ENCODE assay signal across 7 mouse cellular contexts in genomic region chr10:79705951-79706350, GRCm38 (mm10). TPM values are rescaled to one million over a fixed set of nuclear protein-coding genes. Genes with fewer than 3 reads are reported as not detected.
DNase-seq lines count a peak whose midpoint lies in the region; ATAC-seq and TF ChIP-seq lines count a peak whose summit lies in the region.

No protein-coding gene starts in this region.

- peak; percentile 2 for DNase-seq in ovary, postnatal 36 days (ENCODE audit: low spot score)
- DNase-seq in ovary, postnatal 10 days (ENCODE audit: low spot score) = no peak
- no peak for DNase-seq in forebrain, embryonic 11.5 days (ENCODE audit: low spot score)
- peak; percentile 90 to 94 (median 91) for DNase-seq in liver, embryonic 14.5 days (ENCODE audit: low read depth in 3 of 3, low spot score in 3 of 3)
- DNase-seq in retina, postnatal 1 day = no peak
- DNase-seq in gastrocnemius, postnatal 10 days = no peak

- peak; percentile 53 for TF ChIP-seq CTCF in liver, embryonic 14.5 days (IDR thresholded peaks at IDR 0.05; ENCODE audit: low read depth)

- H3K27ac ChIP-seq in forebrain, embryonic 11.5 days (ENCODE audit: low read depth, low read length) = no peak overlapping the region
- H3K27ac ChIP-seq in liver, embryonic 14.5 days = peak overlapping the region; percentile 98

- no peaks in the 10 kb centered on the region for H3K9me3 ChIP-seq in forebrain, embryonic 11.5 days (ENCODE audit: control insufficient read depth, low read length)
- no peaks in the 10 kb centered on the region for H3K9me3 ChIP-seq in liver, embryonic 14.5 days (ENCODE audit: control insufficient read depth, low read length)

- ATAC-seq in forebrain, embryonic 11.5 days (replicated peaks; ENCODE audit: low FRiP score) = no peak
- peak; percentile 81 for ATAC-seq in liver, embryonic 14.5 days (ENCODE audit: insufficient read depth)
- ATAC-seq in frontal cortex, adult (ENCODE audit: low TSS enrichment) = no peak

- peak overlapping the region; percentile 73; the same call in 1 of the 2 replicates for H3K4me2 ChIP-seq in forebrain, embryonic 11.5 days (ENCODE audit: low read depth, low read length, severe bottlenecking)
- peak overlapping the region; percentile 100 for H3K4me2 ChIP-seq in liver, embryonic 14.5 days (ENCODE audit: low read depth)

- peaks cover 16% of the 10 kb centered on the region for H3K4me1 ChIP-seq in forebrain, embryonic 11.5 days (replicated peaks; ENCODE audit: control insufficient read depth, insufficient read depth, low read length)
- peaks cover 24 to 45% of the 10 kb centered on the region in 2 experiments for H3K4me1 ChIP-seq in liver, embryonic 14.5 days (replicated peaks; ENCODE audit: control insufficient read depth in 2 of 2, insufficient read depth in 2 of 2, low read length in 1 of 2)

- peaks cover 15% of the 10 kb centered on the region; the same call in 1 of the 2 replicates for H3K36me3 ChIP-seq in forebrain, embryonic 11.5 days (ENCODE audit: control insufficient read depth, insufficient read depth, low read length)
- H3K36me3 ChIP-seq in liver, embryonic 14.5 days (replicated peaks; ENCODE audit: control insufficient read depth, insufficient read depth, low read depth) = peaks cover 48% of the 10 kb centered on the region

- WGBS in forebrain, embryonic 11.5 days = 78% methylated on average over 5 of the region's 5 CpGs
- 27% methylated on average over 5 of the region's 5 CpGs for WGBS in liver, embryonic 14.5 days (ENCODE audit: insufficient replicate concordance)

- H3K9ac ChIP-seq in forebrain, embryonic 11.5 days (ENCODE audit: low read length) = 0 out of 2 replicates have a peak overlapping the region, but pooled peaks have one; percentile 32
- peak overlapping the region; percentile 97 for H3K9ac ChIP-seq in liver, embryonic 14.5 days (replicated peaks)

- H3K4me3 ChIP-seq in forebrain, embryonic 11.5 days (ENCODE audit: low read depth, low read length) = peak overlapping the region; percentile 84; the same call in 1 of the 2 replicates
- peak overlapping the region; percentile 86 to 100 for H3K4me3 ChIP-seq in liver, embryonic 14.5 days (ENCODE audit: insufficient read depth in 1 of 2, low read depth in 2 of 2, low read length in 2 of 2)

- no peaks in the 10 kb centered on the region for H3K27me3 ChIP-seq in forebrain, embryonic 11.5 days (ENCODE audit: control insufficient read depth, insufficient read depth, low read length)
- no peaks in the 10 kb centered on the region for H3K27me3 ChIP-seq in liver, embryonic 14.5 days (ENCODE audit: control insufficient read depth, insufficient read depth, low read length)

- TF ChIP-seq EP300 in liver, embryonic 14.5 days (IDR thresholded peaks at IDR 0.05; ENCODE audit: low read depth) = peak; percentile 94

RNA-seq across cellular contexts. Expression of gene Bsg, which starts 1.7 kb away (rescaled TPM):
- 551 and 582 TPM in 2 replicates for polyA plus RNA-seq in forebrain, embryonic 11.5 days (2014; fragmentation: Nextera tagmentation; extraction: Ambion mirVana)
- polyA plus RNA-seq in liver, embryonic 14.5 days (2012; rRNA removed) = 469 and 579 TPM in 2 replicates
- polyA plus RNA-seq in liver, embryonic 14.5 days (2014; fragmentation: Nextera tagmentation; extraction: Ambion mirVana) = 809 and 828 TPM in 2 replicates
- 100 to 1,000 TPM; 420 to 439 TPM for total RNA-seq in gastrocnemius, postnatal 10 days (2021)

RNA-seq across cellular contexts. Expression of gene Hcn2, which starts 10.5 kb away (rescaled TPM):
- 0.15 and 0.40 TPM in 2 replicates for polyA plus RNA-seq in forebrain, embryonic 11.5 days (2014; fragmentation: Nextera tagmentation; extraction: Ambion mirVana)
- 0.09 and 0.17 TPM in 2 replicates for polyA plus RNA-seq in liver, embryonic 14.5 days (2012; rRNA removed)
- not detected in 2 replicates for polyA plus RNA-seq in liver, embryonic 14.5 days (2014; fragmentation: Nextera tagmentation; extraction: Ambion mirVana)
- under 1 TPM; 0.86 to 0.96 TPM for total RNA-seq in gastrocnemius, postnatal 10 days (2021)

RNA-seq across cellular contexts. Expression of gene Gzmm, which starts 17.1 kb away (rescaled TPM):
- 0.81 and 0.92 TPM in 2 replicates for polyA plus RNA-seq in forebrain, embryonic 11.5 days (2014; fragmentation: Nextera tagmentation; extraction: Ambion mirVana)
- 0.13 TPM in 2 replicates for polyA plus RNA-seq in liver, embryonic 14.5 days (2012; rRNA removed)
- not detected in 2 replicates for polyA plus RNA-seq in liver, embryonic 14.5 days (2014; fragmentation: Nextera tagmentation; extraction: Ambion mirVana)
- total RNA-seq in gastrocnemius, postnatal 10 days (2021) = 1 to 10 TPM; 2.3 to 2.7 TPM

RNA-seq across cellular contexts. Expression of gene Cdc34, which starts 24.0 kb away (rescaled TPM):
- 180 and 185 TPM in 2 replicates for polyA plus RNA-seq in forebrain, embryonic 11.5 days (2014; fragmentation: Nextera tagmentation; extraction: Ambion mirVana)
- 106 and 127 TPM in 2 replicates for polyA plus RNA-seq in liver, embryonic 14.5 days (2012; rRNA removed)
- polyA plus RNA-seq in liver, embryonic 14.5 days (2014; fragmentation: Nextera tagmentation; extraction: Ambion mirVana) = 115 and 124 TPM in 2 replicates
- total RNA-seq in gastrocnemius, postnatal 10 days (2021) = 100 to 1,000 TPM; 265 to 287 TPM

RNA-seq across cellular contexts. Expression of gene Tpgs1, which starts 36.8 kb away (rescaled TPM):
- 59.7 and 65.2 TPM in 2 replicates for polyA plus RNA-seq in forebrain, embryonic 11.5 days (2014; fragmentation: Nextera tagmentation; extraction: Ambion mirVana)
- polyA plus RNA-seq in liver, embryonic 14.5 days (2012; rRNA removed) = 14.3 and 18.7 TPM in 2 replicates
- 24.5 and 25.7 TPM in 2 replicates for polyA plus RNA-seq in liver, embryonic 14.5 days (2014; fragmentation: Nextera tagmentation; extraction: Ambion mirVana)
- total RNA-seq in gastrocnemius, postnatal 10 days (2021) = 10 to 100 TPM; 18.3 to 18.7 TPM

Comparison
In these comparisons a context has a peak if more than half of its experiments do, and no peak if none do; other contexts are left out.
1. DNase-seq: peak in ovary, postnatal 36 days (single experiment) and liver, embryonic 14.5 days (3 of 3); none in ovary, postnatal 10 days (single experiment), forebrain, embryonic 11.5 days (single experiment), retina, postnatal 1 day (single experiment) and gastrocnemius, postnatal 10 days (single experiment).